In the genomic region with DNA sequence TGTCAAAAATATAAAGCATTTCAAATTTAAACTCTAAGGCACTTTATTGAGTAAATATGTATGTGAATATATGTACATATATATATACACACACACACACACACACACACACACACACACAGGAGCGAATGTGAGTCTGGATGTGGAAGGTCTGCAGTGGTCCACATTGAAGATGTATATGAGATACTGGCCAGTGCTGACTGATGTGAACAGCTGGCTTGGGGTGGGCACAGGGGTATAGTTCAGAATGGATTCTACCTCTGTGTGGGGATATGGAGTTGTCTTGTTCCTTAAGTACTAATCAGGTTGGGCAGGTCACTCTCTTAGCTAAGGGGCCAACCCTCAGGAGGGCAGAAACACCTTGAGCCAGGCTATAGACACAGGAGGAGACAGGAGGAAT, we compare ENCODE assay signal across 17 mouse cellular contexts.
"Had no signal": no experiment of that assay in that cellular context is flagged by ENCODE, and none has a peak within 500 bp of the region (broad histone marks: within the 10 kb centered on the region; RNA-seq: fewer than 3 reads in every experiment).

No protein-coding gene starts in this region.

- H3K9ac ChIP-seq: kidney, embryonic 15.5 days; liver, embryonic 15.5 days; lung, embryonic 15.5 days; neural tube, embryonic 12.5 days had no signal

- H3K4me2 ChIP-seq: kidney, embryonic 15.5 days; liver, embryonic 15.5 days; lung, embryonic 15.5 days; neural tube, embryonic 12.5 days had no signal

- H3K36me3 ChIP-seq: kidney, embryonic 15.5 days; liver, embryonic 15.5 days; lung, embryonic 15.5 days; midbrain, embryonic 10.5 days; neural tube, embryonic 12.5 days had no signal

- H3K9me3 ChIP-seq: kidney, embryonic 15.5 days; liver, embryonic 15.5 days; lung, embryonic 15.5 days; neural tube, embryonic 12.5 days had no signal

- H3K4me3 ChIP-seq: kidney, embryonic 15.5 days; left cerebral cortex, adult 2 months; liver, embryonic 15.5 days; lung, embryonic 15.5 days; megakaryocyte, embryonic 14.5 days; midbrain, embryonic 10.5 days; neural tube, embryonic 12.5 days had no signal

- H3K4me1 ChIP-seq: kidney, embryonic 15.5 days; liver, embryonic 15.5 days; lung, embryonic 15.5 days; megakaryocyte, embryonic 14.5 days; midbrain, embryonic 10.5 days; neural tube, embryonic 12.5 days had no signal

- DNase-seq: kidney, adult 11 months; kidney, adult 8-10 months; kidney, postnatal 10 days; kidney, postnatal 36 days; layer of hippocampus, postnatal 36 days; lung, adult 18-20 months; lung, postnatal 10 days; lung, postnatal 36 days; thymus, adult 18-20 months; thymus, postnatal 36 days had no signal

- H3K27ac ChIP-seq: kidney, embryonic 15.5 days; left cerebral cortex, adult 2 months; liver, embryonic 15.5 days; lung, embryonic 15.5 days; midbrain, embryonic 10.5 days; neural tube, embryonic 12.5 days had no signal

- H3K27me3 ChIP-seq: kidney, embryonic 15.5 days; liver, embryonic 15.5 days; lung, embryonic 15.5 days; megakaryocyte, embryonic 14.5 days; neural tube, embryonic 12.5 days had no signal
